Mouse (Mus musculus) ES-E14 (cell line): ENCODE results near the gene Dock4. TPM values are rescaled to one million over a fixed set of nuclear protein-coding genes. Genes with fewer than 3 reads are reported as not detected.

Source experiments
- DNase-seq: peaks from one replicate; pipeline ENCODE4 v3.0.0-alpha.2; 2013; ENCODE audit warnings: low read depth, low spot score
- H3K27ac ChIP-seq: 2 replicates; pipeline ENCODE4 v1.5.1; 2012; ENCODE audit warnings: low read depth, mild to moderate bottlenecking, low read length, moderate library complexity, mixed read lengths; ENCODE audit not compliant: poor library complexity, insufficient read depth, severe bottlenecking
- H3K36me3 ChIP-seq: 2 replicates; pipeline ENCODE4 v1.6.1; 2012; ENCODE audit warnings: mild to moderate bottlenecking, low read length, moderate library complexity, mixed read lengths; ENCODE audit not compliant: control insufficient read depth, poor library complexity, insufficient read depth, severe bottlenecking
- H3K4me1 ChIP-seq, 2 experiments: fragments of 150-350 bp in 1 of 2; sonication (generic) in 1 of 2; 2 replicates each; pipeline ENCODE4 v1.6.1; 2012; ENCODE audit warnings: low read length in 2 of 2, mild to moderate bottlenecking in 1 of 2, mixed read lengths in 1 of 2; ENCODE audit not compliant: control insufficient read depth in 2 of 2, insufficient read depth in 2 of 2, poor library complexity in 1 of 2
- H3K4me3 ChIP-seq, 2 experiments: fragments of 150-350 bp in 1 of 2; sonication (generic) in 1 of 2; 2 replicates each; pipeline ENCODE4 v1.5.1; 2012; ENCODE audit warnings: low read length in 2 of 2, low read depth in 1 of 2, mild to moderate bottlenecking in 1 of 2, mixed read lengths in 1 of 2; ENCODE audit not compliant: insufficient read depth in 1 of 2, poor library complexity in 1 of 2, severe bottlenecking in 1 of 2
- H3K9ac ChIP-seq: 2 replicates; pipeline ENCODE4 v1.6.1; 2012; ENCODE audit warnings: low read depth, mild to moderate bottlenecking, low read length, mixed read lengths; ENCODE audit not compliant: poor library complexity, insufficient read depth, severe bottlenecking
- H3K9me3 ChIP-seq: fragments of 150-350 bp; sonication (generic); 2 replicates; pipeline ENCODE4 v1.6.1; 2012; ENCODE audit warnings: low read depth, mild to moderate bottlenecking, low read length; ENCODE audit not compliant: control insufficient read depth, insufficient read depth
- CHD2 ChIP-seq: IDR thresholded peaks from 2 replicates; pipeline ENCODE4 v1.6.1; 2014; ENCODE audit warnings: mild to moderate bottlenecking, low read depth, low read length, inconsistent platforms
- HCFC1 ChIP-seq: IDR thresholded peaks from 2 replicates; pipeline ENCODE4 v1.6.1; 2012; ENCODE audit warnings: low read length, inconsistent platforms, borderline replicate concordance; ENCODE audit not compliant: insufficient read depth
- MAFK ChIP-seq: IDR thresholded peaks from 2 replicates; pipeline ENCODE4 v1.6.1; 2014; ENCODE audit warnings: mild to moderate bottlenecking, low read depth, low read length, inconsistent platforms; ENCODE audit not compliant: insufficient read depth
- ZC3H11A ChIP-seq: IDR thresholded peaks from 2 replicates; pipeline ENCODE4 v1.6.1; 2012; ENCODE audit warnings: low read depth, mild to moderate bottlenecking, inconsistent platforms, low read length, borderline replicate concordance
- ZNF384 ChIP-seq: IDR thresholded peaks from 2 replicates; pipeline ENCODE4 v1.6.1; 2012; ENCODE audit warnings: low read depth, low read length, inconsistent platforms
- in situ Hi-C, 2 experiments: fragments of 600-800 bp; cut with MboI; formaldehyde crosslinking; loops; one replicate each; pipeline ENCODE4 v1.15.1; 2025; ENCODE audit warnings: low sequenced_read_pairs in 2 of 2, inconsistent platforms in 1 of 2; ENCODE audit not compliant: unreplicated experiment in 2 of 2
- total RNA-seq: library from RNA; depleted of rRNA; stranded (reverse); fragments of 300-350 nt; gene quantifications from 2 replicates; pipeline ENCODE4 v1.2.3, GENCODE M21; 2012

The Dock4 gene
- total RNA-seq, 1 experiment = 7.9 TPM

DNA sequence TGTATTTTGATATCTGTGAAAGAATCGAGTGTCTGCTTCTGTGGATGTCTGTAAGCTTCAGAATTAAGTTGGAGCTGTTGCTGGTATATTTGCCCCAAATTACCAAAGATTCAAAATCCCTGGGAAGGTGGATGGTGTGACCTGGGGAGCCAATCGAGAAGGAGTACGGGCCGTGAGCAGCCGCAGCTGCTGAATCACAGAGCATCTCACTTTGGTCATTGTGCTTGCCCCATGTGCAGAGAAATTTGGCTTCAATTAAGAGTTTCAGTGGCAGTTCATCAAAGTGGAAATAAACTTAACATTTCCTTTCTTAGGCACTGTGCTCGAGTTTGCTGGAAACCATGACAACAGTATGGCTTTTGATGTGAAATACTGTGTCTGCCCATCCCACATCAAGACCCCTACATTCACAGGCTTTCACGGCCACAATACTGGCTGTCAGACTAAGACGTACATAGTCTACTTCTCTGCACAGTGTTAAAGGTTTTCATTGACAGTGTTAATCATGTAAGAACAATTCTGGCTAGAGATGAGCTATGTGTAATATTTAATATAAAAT, 321.6 kb downstream of the Dock4 start:
- in situ Hi-C loops = no loop called here
- no peak for DNase-seq
- Histone ChIP-seq H3K27ac (no peak overlapping the region), H3K36me3 (no peaks in the 10 kb centered on the region), H3K4me1 (no peaks in the 10 kb centered on the region), H3K4me3 (no peak overlapping the region), H3K9ac (no peak overlapping the region), H3K9me3 (no peaks in the 10 kb centered on the region)
- TF ChIP-seq ZNF384 (no peak), ZC3H11A (no peak), HCFC1 (no peak), MAFK (no peak), CHD2 (no peak)

DNA sequence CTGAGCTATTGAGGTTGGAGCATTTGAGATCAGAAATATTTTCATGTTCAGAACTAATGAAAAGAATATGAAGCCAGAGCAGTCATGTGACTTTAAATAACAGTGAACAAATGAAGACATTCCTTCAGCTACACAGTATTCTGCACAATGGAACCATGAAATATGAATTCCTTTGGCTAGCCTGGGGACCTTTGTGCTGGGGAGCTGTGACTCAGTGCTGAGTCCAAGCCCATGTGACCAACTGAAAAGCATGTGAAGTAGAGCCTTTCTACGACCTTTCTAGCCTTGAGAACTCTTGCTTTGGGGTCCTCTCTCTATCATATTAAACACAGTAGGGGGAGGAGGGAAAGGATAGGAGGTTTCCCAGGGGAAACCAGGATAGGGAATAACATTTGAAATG, 327.3 kb downstream of the Dock4 start:
- no peaks in the 10 kb centered on the region for H3K36me3 ChIP-seq
- no peak overlapping the region for H3K4me3 ChIP-seq
- no peak overlapping the region for H3K9ac ChIP-seq
- no peaks in the 10 kb centered on the region for H3K9me3 ChIP-seq
- H3K27ac ChIP-seq = no peak overlapping the region
- in situ Hi-C loops = no loop called here
- no peak for DNase-seq
- H3K4me1 ChIP-seq = no peaks in the 10 kb centered on the region
- TF ChIP-seq HCFC1 = no peak
- TF ChIP-seq ZNF384 = no peak

DNA sequence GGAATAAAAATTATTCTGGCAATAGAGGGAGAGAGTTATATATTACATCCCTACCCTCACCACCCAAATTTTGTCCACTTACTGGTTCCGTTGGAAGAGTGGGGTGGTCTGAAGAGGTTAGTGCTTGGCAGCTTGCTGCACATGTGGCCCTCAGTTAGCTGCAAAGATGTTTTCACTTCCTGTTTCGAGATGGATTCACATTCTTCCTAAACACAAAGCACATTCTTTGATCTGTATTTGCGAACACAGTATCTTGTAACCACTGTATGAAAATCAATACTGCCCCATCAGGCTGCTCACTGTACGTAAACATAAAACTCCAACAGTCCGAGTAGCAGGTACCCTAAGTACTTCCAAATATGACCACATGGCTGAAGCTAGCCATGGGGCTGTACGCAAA, 335.8 kb downstream of the Dock4 start:
- Histone ChIP-seq H3K36me3 (no peaks in the 10 kb centered on the region), H3K9me3 (no peaks in the 10 kb centered on the region), H3K9ac (no peak overlapping the region), H3K4me1 (no peaks in the 10 kb centered on the region), H3K27ac (no peak overlapping the region), H3K4me3 (no peak overlapping the region)
- in situ Hi-C loops = no loop called here
- no peak for DNase-seq
- TF ChIP-seq HCFC1 = no peak
- TF ChIP-seq ZC3H11A = no peak
- TF ChIP-seq ZNF384 = no peak
- TF ChIP-seq MAFK = no peak
- TF ChIP-seq CHD2 = no peak

DNA sequence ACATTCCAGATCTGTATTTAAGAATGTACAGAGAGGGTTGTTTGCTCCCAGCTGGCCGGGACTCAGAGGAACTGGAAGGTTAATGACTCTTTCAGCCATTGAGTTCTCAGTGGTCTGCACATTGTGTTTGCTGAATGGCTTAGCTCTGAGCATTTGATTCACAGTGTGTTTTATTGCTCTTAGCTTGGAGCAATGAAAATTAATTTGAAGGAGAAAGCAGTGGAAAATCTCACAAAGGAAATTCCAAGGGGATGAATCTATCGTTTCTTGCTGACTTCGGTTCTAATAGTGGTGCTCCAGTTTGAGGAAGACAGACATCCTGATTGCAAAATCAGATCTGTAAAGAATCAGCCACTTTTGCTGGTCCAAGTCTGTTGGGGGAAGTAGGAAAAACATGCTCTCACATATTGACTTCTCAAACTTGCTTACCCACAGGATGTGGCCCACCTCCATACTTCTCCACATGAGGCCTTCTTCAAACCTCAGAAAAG, 342.9 kb downstream of the Dock4 start:
- in situ Hi-C loops = no loop called here
- no peaks in the 10 kb centered on the region for H3K4me1 ChIP-seq
- DNase-seq = no peak
- H3K4me3 ChIP-seq = no peak overlapping the region
- no peaks in the 10 kb centered on the region for H3K9me3 ChIP-seq
- no peak overlapping the region for H3K9ac ChIP-seq
- no peaks in the 10 kb centered on the region for H3K36me3 ChIP-seq
- TF ChIP-seq CHD2 (no peak), MAFK (no peak), ZNF384 (no peak), ZC3H11A (no peak), HCFC1 (no peak)
- no peak overlapping the region for H3K27ac ChIP-seq
